Mouse (Mus musculus) olfactory bulb, adult 2 months (tissue): ENCODE measurements at regions not wholly inside any gene's neighbourhood (a gene's known extent, or its start where the extent isn't known, plus 50 kb on each side); places are given as distances from the start of the nearest gene placed in this dataset.

ENCODE experiments used
- CTCF ChIP-seq: fragments of 200-500 bp; IDR thresholded peaks from 2 replicates; pipeline ENCODE4 v1.5.1; 2012; ENCODE audit warnings: low read depth, mild to moderate bottlenecking, low read length, moderate library complexity; ENCODE audit not compliant: insufficient read depth
- POLR2A ChIP-seq: fragments of 200-500 bp; IDR thresholded peaks from 2 replicates; pipeline ENCODE4 v1.6.1; 2012; ENCODE audit warnings: mild to moderate bottlenecking, low read depth, low read length, moderate library complexity; ENCODE audit not compliant: insufficient read depth

GRCm38 (mm10) chr9:63052181-63052580 lies 64.5 kb upstream of the Pias1 start:
- TF ChIP-seq CTCF (no peak), POLR2A (no peak)
